Mouse (Mus musculus): ENCODE results near the gene Ppp3cb.

DNA sequence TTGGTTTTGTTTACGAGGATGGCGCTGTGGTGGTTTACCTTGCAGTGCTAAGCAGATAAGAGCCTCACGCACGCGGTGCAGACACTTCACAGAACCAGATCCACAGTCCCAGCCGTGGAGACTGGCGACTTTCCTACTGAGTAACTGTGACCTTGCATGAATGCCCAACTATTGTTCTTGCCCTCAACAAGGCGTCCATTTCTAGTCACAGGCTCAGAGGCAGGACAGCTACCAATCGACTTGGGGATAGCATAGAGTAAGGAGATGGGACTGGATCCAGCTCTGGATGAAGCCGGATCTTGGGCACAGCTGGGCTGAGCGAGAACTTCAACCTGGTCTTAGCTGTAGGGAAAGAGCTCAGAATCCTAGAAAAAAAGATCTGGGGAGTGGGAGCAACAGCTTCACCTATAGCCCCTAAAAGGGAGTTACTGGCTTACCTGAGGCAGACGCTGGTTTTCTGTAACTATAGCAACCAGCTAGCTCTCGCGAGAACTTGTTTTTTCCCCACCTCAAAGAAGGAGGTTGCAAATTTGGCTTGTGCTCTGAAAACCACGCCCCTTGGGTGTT lies 94.5 kb downstream of the Ppp3cb start, which contains the start of gene Cfap70:
- TF ChIP-seq CTCF (IDR thresholded peaks at IDR 0.05; ENCODE audit: borderline replicate concordance, insufficient read depth, low read length) = no peak
- TF ChIP-seq POLR2A (IDR thresholded peaks at IDR 0.05; ENCODE audit: low read depth, low read length) = no peak

All from embryonic fibroblast, embryonic 13.5 days (primary cell).